Mouse (Mus musculus): ENCODE results near the gene Recql5. TPM values are rescaled to one million over a fixed set of nuclear protein-coding genes. Genes with fewer than 3 reads are reported as not detected.

The Recql5 gene
- total RNA-seq, 2 experiments from 2014 or later, result 20.5 to 24.8 TPM

GRCm38 (mm10) chr11:115900561-115901337 is 32.5 kb downstream of the Recql5 start:
- no peak for DNase-seq

GRCm38 (mm10) chr11:115899486-115900266 is 33.6 kb downstream of the Recql5 start, which contains the start of gene Smim5:
Gene Smim5, plus strand, starts transcription at chr11:115899966.
- peak in 1 of 2 experiments; percentile 42 for DNase-seq

GRCm38 (mm10) chr11:115898886-115899285 is 34.4 kb downstream of the Recql5 start:
- peak; percentile 38 to 63 for DNase-seq

GRCm38 (mm10) chr11:115898446-115898845 is 34.8 kb downstream of the Recql5 start:
- DNase-seq, result no peak

- no peak for DNase-seq
These were observed 38.3 kb downstream of the Recql5 start for GRCm38 (mm10) chr11:115894755-115895520.

GRCm38 (mm10) chr11:115893071-115893470 is 40.2 kb downstream of the Recql5 start:
- DNase-seq, result no peak

GRCm38 (mm10) chr11:115892213-115892612 is 41.1 kb downstream of the Recql5 start:
- DNase-seq, result no peak

- DNase-seq, result no peak
These were observed 44.1 kb downstream of the Recql5 start for GRCm38 (mm10) chr11:115889159-115889558.

GRCm38 (mm10) chr11:115888020-115888419 is 45.3 kb downstream of the Recql5 start:
- DNase-seq, result no peak

GRCm38 (mm10) chr11:115886446-115886845 is 46.8 kb downstream of the Recql5 start:
- peak; percentile 45 to 49 for DNase-seq

- no peak for DNase-seq
These were observed 48.0 kb downstream of the Recql5 start for GRCm38 (mm10) chr11:115885281-115885680.

- no peak for DNase-seq
These were observed 48.9 kb downstream of the Recql5 start for GRCm38 (mm10) chr11:115884361-115884760.

GRCm38 (mm10) chr11:115883251-115883650 is 50.0 kb downstream of the Recql5 start:
- DNase-seq, result no peak

GRCm38 (mm10) chr11:115881002-115881401 is 52.3 kb downstream of the Recql5 start:
- DNase-seq, result peak; percentile 60 to 69

- no peak for DNase-seq
These were observed 55.2 kb downstream of the Recql5 start for GRCm38 (mm10) chr11:115878071-115878470.

- DNase-seq, result no peak
These were observed 56.0 kb downstream of the Recql5 start for GRCm38 (mm10) chr11:115877174-115877755.

- no peak for DNase-seq
These were observed 56.8 kb downstream of the Recql5 start for GRCm38 (mm10) chr11:115876438-115876837.

- DNase-seq, result no peak
These were observed 57.3 kb downstream of the Recql5 start for GRCm38 (mm10) chr11:115875935-115876334.

GRCm38 (mm10) chr11:115872437-115872836 is 60.8 kb downstream of the Recql5 start:
- no peak for DNase-seq

GRCm38 (mm10) chr11:115869393-115869792 is 63.9 kb downstream of the Recql5 start:
- DNase-seq, result peak in 1 of 2 experiments; percentile 23

GRCm38 (mm10) chr11:115863895-115864294 is 69.4 kb downstream of the Recql5 start:
- no peak for DNase-seq
